Mouse (Mus musculus) lung, postnatal 0 days (tissue): ENCODE data around the gene Cdyl.

Experiments used
- CTCF ChIP-seq: IDR thresholded peaks from 2 replicates; pipeline ENCODE4 v1.5.1; 2016; ENCODE audit warnings: antibody characterized with exemption, mild to moderate bottlenecking
- EP300 ChIP-seq: IDR thresholded peaks from 2 replicates; pipeline ENCODE4 v1.6.1; 2016; ENCODE audit warnings: antibody characterized with exemption, mild to moderate bottlenecking, control low read depth

DNA sequence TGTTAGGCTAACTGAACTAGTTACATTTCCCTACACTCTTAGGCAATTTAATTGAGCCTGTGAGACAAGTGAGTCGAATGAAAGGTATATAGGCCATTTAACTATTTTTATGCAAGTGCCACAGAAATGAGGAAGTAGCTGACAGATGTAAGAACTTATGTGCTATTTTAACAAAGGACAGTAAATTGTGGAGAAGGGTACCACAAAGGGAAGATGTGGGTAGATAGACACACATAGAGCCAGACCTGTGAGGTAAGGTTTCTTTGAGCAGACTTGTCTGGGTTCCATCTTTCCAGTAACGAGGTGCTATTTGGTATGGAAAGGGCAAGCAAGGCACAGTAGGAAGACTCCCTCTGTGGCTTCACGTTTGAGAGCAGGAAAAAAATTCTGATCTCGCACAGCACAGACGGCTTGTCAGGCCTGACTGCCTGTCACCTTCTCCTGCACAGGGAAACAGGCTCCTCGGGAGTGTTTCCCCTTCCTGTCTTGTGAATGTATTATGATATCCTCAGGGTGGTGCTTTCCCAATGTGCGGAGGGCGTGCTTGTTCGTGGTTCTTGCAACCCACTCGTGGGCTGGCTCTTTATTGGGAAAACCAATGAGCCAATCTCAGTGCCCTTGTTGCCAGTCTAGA lies 162.3 kb downstream of the Cdyl start:
- no peak for TF ChIP-seq CTCF
- TF ChIP-seq EP300: no peak
